Comparison of ENCODE assay signal across 18 mouse cellular contexts in genomic region chr14:77557446-77558070, GRCm38 (mm10).
DNase-seq lines count a peak whose midpoint lies in the region; ATAC-seq and TF ChIP-seq lines count a peak whose summit lies in the region.
"Had no signal": no experiment of that assay in that cellular context is flagged by ENCODE, and none has a peak within 500 bp of the region (broad histone marks: within the 10 kb centered on the region; RNA-seq: fewer than 3 reads in every experiment).

No protein-coding gene starts in this region.

- H3K9me3 ChIP-seq in heart, embryonic 10.5 days = no peaks in the 10 kb centered on the region
- no peaks in the 10 kb centered on the region for H3K9me3 ChIP-seq in heart, embryonic 14.5 days (ENCODE audit: control insufficient read depth, low read length)
- H3K9me3 ChIP-seq: embryonic facial prominence, embryonic 10.5 days; kidney, embryonic 15.5 days; lung, embryonic 15.5 days; midbrain, embryonic 13.5 days; neural tube, embryonic 12.5 days had no signal

- H3K27ac ChIP-seq in layer of hippocampus, adult 2 months = 0 out of 2 replicates have a peak overlapping the region, but pooled peaks have one; percentile 6
- H3K27ac ChIP-seq in heart, embryonic 10.5 days = 0 out of 2 replicates have a peak overlapping the region, but pooled peaks have one; percentile 13
- peak overlapping the region in 1 of 2 experiments; percentile 48; a peak in 1 of 4 replicates for H3K27ac ChIP-seq in heart, embryonic 14.5 days (replicated peaks in 1 of 2; ENCODE audit: control insufficient read depth in 1 of 2, insufficient read depth in 1 of 2, low read depth in 2 of 2, low read length in 2 of 2)
- H3K27ac ChIP-seq: embryonic facial prominence, embryonic 10.5 days; kidney, embryonic 15.5 days; lung, embryonic 15.5 days; midbrain, embryonic 13.5 days; neural tube, embryonic 12.5 days had no signal

- no peak overlapping the region for H3K4me2 ChIP-seq in heart, embryonic 14.5 days (ENCODE audit: low read length)
- H3K4me2 ChIP-seq: kidney, embryonic 15.5 days; lung, embryonic 15.5 days; midbrain, embryonic 13.5 days; neural tube, embryonic 12.5 days had no signal

- ATAC-seq in heart, embryonic 14.5 days (ENCODE audit: insufficient number of reproducible peaks, insufficient read depth, low FRiP score, low read depth) = peak; percentile 89
- peak; percentile 92 for ATAC-seq in megakaryocyte progenitor cell, adult 5-6 weeks (replicated peaks; ENCODE audit: poor library complexity)
- ATAC-seq in CD4-positive, CD25-positive, alpha-beta regulatory T cell, adult 4 months = no peak
- ATAC-seq: hindbrain, embryonic 16.5 days; intestine, embryonic 16.5 days; midbrain, embryonic 13.5 days had no signal

- DNase-seq in layer of hippocampus, adult 2 months (ENCODE audit: low spot score in 2 of 2) = no peak
- no peak for DNase-seq in layer of hippocampus, adult 11-12 months (ENCODE audit: low spot score)
- no peak for DNase-seq in heart, embryonic 10.5 days (ENCODE audit: low spot score)
- DNase-seq in T-cell, adult 2 months (ENCODE audit: low spot score) = no peak
- DNase-seq: adrenal gland, adult 2 months; cerebellum, adult 2 months; gastrocnemius, postnatal 25 days; lung, postnatal 4 days had no signal

- 50% methylated on average over 7 of the region's 7 CpGs for WGBS in heart, embryonic 10.5 days
- WGBS in heart, embryonic 14.5 days = 32% methylated on average over 7 of the region's 7 CpGs

- H3K36me3 ChIP-seq in heart, embryonic 10.5 days = no peaks in the 10 kb centered on the region
- H3K36me3 ChIP-seq in heart, embryonic 14.5 days (ENCODE audit: control insufficient read depth, insufficient read depth, low read length) = no peaks in the 10 kb centered on the region
- H3K36me3 ChIP-seq: embryonic facial prominence, embryonic 10.5 days; kidney, embryonic 15.5 days; lung, embryonic 15.5 days; midbrain, embryonic 13.5 days; neural tube, embryonic 12.5 days had no signal

- H3K4me3 ChIP-seq in layer of hippocampus, adult 2 months = no peak overlapping the region
- no peak overlapping the region for H3K4me3 ChIP-seq in heart, embryonic 10.5 days
- H3K4me3 ChIP-seq in heart, embryonic 14.5 days (ENCODE audit: control insufficient read depth in 1 of 2, insufficient read depth in 1 of 2, low read depth in 1 of 2, low read length in 2 of 2) = no peak overlapping the region
- H3K4me3 ChIP-seq: embryonic facial prominence, embryonic 10.5 days; kidney, embryonic 15.5 days; lung, embryonic 15.5 days; midbrain, embryonic 13.5 days; neural tube, embryonic 12.5 days had no signal

- TF ChIP-seq CTCF in layer of hippocampus, adult 2 months (conservative IDR thresholded peaks at IDR 0.05) = no peak

- H3K4me1 ChIP-seq in heart, embryonic 10.5 days = peaks cover 17% of the 10 kb centered on the region
- peaks cover 11 to 23% of the 10 kb centered on the region in 2 experiments for H3K4me1 ChIP-seq in heart, embryonic 14.5 days (ENCODE audit: control insufficient read depth in 2 of 2, insufficient read depth in 2 of 2, low read length in 2 of 2)
- H3K4me1 ChIP-seq: kidney, embryonic 15.5 days; lung, embryonic 15.5 days; neural tube, embryonic 12.5 days had no signal

- no peak overlapping the region for H3K9ac ChIP-seq in heart, embryonic 14.5 days (ENCODE audit: low read length)
- H3K9ac ChIP-seq: kidney, embryonic 15.5 days; lung, embryonic 15.5 days; midbrain, embryonic 13.5 days; neural tube, embryonic 12.5 days had no signal

- no peaks in the 10 kb centered on the region for H3K27me3 ChIP-seq in heart, embryonic 10.5 days (ENCODE audit: insufficient read depth, poor library complexity, severe bottlenecking)
- no peaks in the 10 kb centered on the region for H3K27me3 ChIP-seq in heart, embryonic 14.5 days (ENCODE audit: control insufficient read depth, insufficient read depth, low read length)
- H3K27me3 ChIP-seq: kidney, embryonic 15.5 days; lung, embryonic 15.5 days; midbrain, embryonic 13.5 days; neural tube, embryonic 12.5 days had no signal
